Mouse (Mus musculus) embryonic facial prominence, embryonic 11.5 days (tissue): ENCODE measurements around the gene Sh3bgrl3. TPM values are rescaled to one million over a fixed set of nuclear protein-coding genes. Genes with fewer than 3 reads are reported as not detected.
A peak's percentile ranks its signal among the peaks of the same experiment; 100 is the strongest.

ENCODE experiments used
- ATAC-seq: fragments of 200-750 bp; cut with Nextera tagmentation; replicated peaks from 2 replicates; pipeline ENCODE4 v1.8.0; 2017; ENCODE audit warnings: low read depth; ENCODE audit not compliant: insufficient number of reproducible peaks, low FRiP score, low TSS enrichment
- DNase-seq: peaks from one replicate; pipeline ENCODE4 v3.0.0-alpha.2; 2015; ENCODE audit warnings: low spot score
- H3K27ac ChIP-seq: fragments of 300-500 bp; sonication (generic); replicated peaks from 2 replicates; pipeline ENCODE4 v1.5.1; 2014; ENCODE audit warnings: mild to moderate bottlenecking, low read depth, low read length, control low read depth
- H3K27me3 ChIP-seq: fragments of 300-500 bp; sonication (generic); 2 replicates; pipeline ENCODE4 v1.6.1; 2014; ENCODE audit warnings: mild to moderate bottlenecking, low read length, moderate library complexity, mixed read lengths; ENCODE audit not compliant: control insufficient read depth, insufficient read depth
- H3K36me3 ChIP-seq: fragments of 300-500 bp; sonication (generic); replicated peaks from 2 replicates; pipeline ENCODE4 v1.6.1; 2014; ENCODE audit warnings: low read depth, mild to moderate bottlenecking, low read length, moderate library complexity, mixed read lengths; ENCODE audit not compliant: control insufficient read depth, insufficient read depth
- H3K4me1 ChIP-seq: fragments of 300-500 bp; sonication (generic); 2 replicates; pipeline ENCODE4 v1.6.1; 2014; ENCODE audit warnings: low read length, mixed read lengths; ENCODE audit not compliant: control insufficient read depth, insufficient read depth
- H3K4me2 ChIP-seq: fragments of 300-500 bp; sonication (generic); 2 replicates; pipeline ENCODE4 v1.6.1; 2014; ENCODE audit warnings: low read depth, mild to moderate bottlenecking, control low read depth, low read length, moderate library complexity
- H3K4me3 ChIP-seq: fragments of 300-500 bp; sonication (generic); 2 replicates; pipeline ENCODE4 v1.5.1; 2014; ENCODE audit warnings: low read depth, low read length, control low read depth
- H3K9ac ChIP-seq: fragments of 300-500 bp; sonication (generic); replicated peaks from 2 replicates; pipeline ENCODE4 v1.6.1; 2014; ENCODE audit warnings: mild to moderate bottlenecking, control low read depth, low read length
- H3K9me3 ChIP-seq: fragments of 300-500 bp; sonication (generic); replicated peaks from 2 replicates; pipeline ENCODE4 v1.6.1; 2016; ENCODE audit warnings: mild to moderate bottlenecking, low read length, inconsistent platforms, mixed read lengths; ENCODE audit not compliant: control insufficient read depth
- WGBS: fragments of 180-500 bp; shearing (Covaris S2); extraction: QIAGEN DNeasy Blood & Tissue Kit; methylation state at CpG from one replicate; pipeline ENCODE4 v1.1.7; 2014; 5-methylcytosine and 5-hydroxymethylcytosine counted together
- polyA plus RNA-seq: library from polyadenylated mRNA; unstranded; fragments of >200 nt; fragmentation: Nextera tagmentation; extraction: Ambion mirVana; gene quantifications from 2 replicates; pipeline ENCODE4 v1.2.1, GENCODE M21; 2014

Gene Sh3bgrl3
- polyA plus RNA-seq, 1 experiment from 2014 or later, result 316 TPM

DNA sequence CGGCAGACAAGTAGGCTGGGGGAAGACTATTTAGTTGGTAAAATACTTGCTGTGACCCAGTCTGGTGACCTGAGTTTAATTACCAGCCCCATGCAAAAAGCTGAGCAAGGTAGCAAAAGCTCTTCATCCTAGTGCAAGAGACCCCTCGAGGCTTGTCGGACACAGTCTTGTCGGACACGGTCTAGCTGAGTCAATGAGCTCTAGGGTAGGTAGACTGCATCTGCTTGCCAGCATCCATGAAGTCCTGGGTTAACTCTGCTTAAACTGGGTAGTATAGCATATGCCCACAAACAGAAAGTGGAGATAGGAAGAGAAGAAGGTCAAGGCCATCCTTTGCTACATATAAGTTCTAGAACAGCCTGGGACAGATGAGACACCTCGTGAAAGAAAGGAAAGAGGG lies 30.2 kb upstream of the Sh3bgrl3 start:
- Histone ChIP-seq H3K27me3 (no peaks in the 10 kb centered on the region), H3K27ac (no peak overlapping the region), H3K9ac (no peak overlapping the region), H3K36me3 (0 out of 2 replicates have a peak, but pooled peaks cover 3% of the 10 kb centered on the region), H3K4me2 (no peak overlapping the region), H3K4me3 (no peak overlapping the region), H3K9me3 (no peaks in the 10 kb centered on the region), H3K4me1 (no peaks in the 10 kb centered on the region)
- ATAC-seq (no peak), DNase-seq (no peak)
- WGBS, result 71% methylated on average over 6 of the region's 6 CpGs

DNA sequence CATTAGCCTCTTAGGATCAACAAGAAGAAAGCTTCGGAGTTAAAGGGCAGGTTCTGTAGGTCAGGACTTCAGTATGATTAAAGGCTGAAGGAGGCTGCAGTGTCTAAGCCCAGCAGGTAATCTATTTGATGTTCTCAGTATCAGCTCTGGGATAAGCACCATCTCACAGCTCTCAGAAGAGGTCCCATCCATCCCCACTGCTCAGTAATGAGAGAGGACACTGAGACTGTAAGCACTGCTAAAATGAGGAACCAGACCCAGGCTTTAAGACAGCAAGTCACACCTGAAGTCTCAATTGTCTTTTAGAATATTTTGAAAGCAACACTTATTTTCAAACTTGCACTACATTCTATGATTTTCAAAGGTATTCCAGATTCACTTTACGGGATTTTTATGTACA lies 29.0 kb upstream of the Sh3bgrl3 start:
- no peak for DNase-seq
- Histone ChIP-seq H3K9ac (no peak overlapping the region), H3K36me3 (0 out of 2 replicates have a peak, but pooled peaks cover 3% of the 10 kb centered on the region), H3K9me3 (no peaks in the 10 kb centered on the region), H3K4me1 (no peaks in the 10 kb centered on the region), H3K27me3 (no peaks in the 10 kb centered on the region), H3K27ac (no peak overlapping the region), H3K4me3 (no peak overlapping the region), H3K4me2 (no peak overlapping the region)
- no peak for ATAC-seq
- WGBS, result 82% methylated on average over 2 of the region's 2 CpGs

DNA sequence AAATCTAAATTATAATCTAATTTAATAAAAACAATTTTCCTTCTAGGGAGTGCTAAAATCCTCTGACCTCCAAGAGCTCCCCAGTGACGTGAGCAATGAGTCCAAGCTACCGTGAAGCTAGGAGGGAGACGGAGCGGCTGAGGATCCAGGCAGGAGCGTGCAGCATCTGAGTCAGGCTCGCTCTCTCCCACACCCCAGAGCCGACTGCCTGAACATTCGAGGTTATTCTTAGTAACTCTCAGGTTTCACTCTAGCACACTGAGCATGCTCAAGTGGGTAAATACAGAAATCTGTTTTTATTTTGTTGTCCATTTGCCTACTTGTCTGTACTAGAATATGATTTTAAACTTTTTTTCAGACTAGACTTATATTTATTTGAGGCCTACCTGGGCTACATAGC lies 28.2 kb upstream of the Sh3bgrl3 start:
- peaks cover 3% of the 10 kb centered on the region; the same call in 1 of the 2 replicates for H3K36me3 ChIP-seq
- WGBS, result 42% methylated on average over 8 of the region's 8 CpGs
- no peaks in the 10 kb centered on the region for H3K4me1 ChIP-seq
- DNase-seq (peak; percentile 30), ATAC-seq (no peak)
- no peak overlapping the region for H3K9ac ChIP-seq
- H3K4me3 ChIP-seq, result no peak overlapping the region
- no peaks in the 10 kb centered on the region for H3K27me3 ChIP-seq
- H3K27ac ChIP-seq, result no peak overlapping the region
- no peak overlapping the region for H3K4me2 ChIP-seq
- H3K9me3 ChIP-seq, result no peaks in the 10 kb centered on the region

DNA sequence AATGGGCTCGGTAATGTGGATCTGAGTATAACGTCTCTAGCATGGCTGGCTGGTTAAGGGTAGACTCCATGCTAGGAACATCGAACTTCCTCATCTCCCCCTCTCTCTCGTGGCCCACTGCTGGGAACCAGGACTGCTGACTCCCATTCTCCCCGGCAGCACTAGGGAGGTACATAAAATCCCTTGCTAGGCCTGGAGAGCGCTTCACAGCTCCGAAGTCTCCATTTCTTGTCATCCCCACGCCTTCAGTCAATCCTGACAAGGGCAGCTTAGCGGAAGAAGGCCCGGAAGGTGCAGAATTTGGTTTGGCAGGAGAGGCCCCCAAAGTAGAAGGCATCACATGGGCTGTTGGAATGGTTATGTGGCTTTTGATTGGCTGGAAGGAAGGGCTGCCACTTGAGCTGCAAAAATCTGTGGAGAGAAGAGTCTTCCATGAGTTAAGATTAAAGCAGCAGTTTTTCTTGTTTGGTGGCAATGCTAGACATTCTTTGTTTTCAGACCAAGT lies 27.4 kb upstream of the Sh3bgrl3 start:
- Histone ChIP-seq H3K9me3 (no peaks in the 10 kb centered on the region), H3K36me3 (peaks cover 3% of the 10 kb centered on the region), H3K27me3 (no peaks in the 10 kb centered on the region), H3K9ac (no peak overlapping the region), H3K4me3 (no peak overlapping the region), H3K27ac (no peak overlapping the region), H3K4me2 (no peak overlapping the region), H3K4me1 (no peaks in the 10 kb centered on the region)
- ATAC-seq, result no peak
- WGBS, result 91% methylated on average over 10 of the region's 10 CpGs
- DNase-seq, result no peak

DNA sequence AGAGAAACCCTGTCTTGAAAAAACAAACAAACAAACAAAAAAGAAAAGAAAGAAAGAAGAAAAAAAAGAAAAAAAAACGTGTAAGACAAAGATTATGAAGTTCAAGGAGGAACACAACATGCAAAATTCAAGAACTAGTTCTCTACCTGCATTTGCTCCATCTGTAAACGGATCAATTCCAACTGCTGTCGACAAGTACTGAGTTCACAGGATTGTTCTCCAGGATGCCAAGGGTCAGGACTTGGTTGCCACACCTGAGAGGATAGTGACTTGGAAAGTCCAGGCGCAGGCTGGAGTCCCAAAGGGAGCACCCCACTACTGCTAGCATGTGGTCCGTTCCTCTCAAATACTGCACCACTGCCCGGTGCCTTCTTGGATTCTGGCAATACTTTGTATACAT lies 26.9 kb upstream of the Sh3bgrl3 start:
- Histone ChIP-seq H3K4me2 (no peak overlapping the region), H3K36me3 (peaks cover 3% of the 10 kb centered on the region), H3K4me1 (no peaks in the 10 kb centered on the region), H3K9me3 (no peaks in the 10 kb centered on the region), H3K27me3 (no peaks in the 10 kb centered on the region), H3K9ac (no peak overlapping the region), H3K4me3 (no peak overlapping the region), H3K27ac (no peak overlapping the region)
- no peak for ATAC-seq
- no peak for DNase-seq
- WGBS, result 91% methylated on average over 6 of the region's 6 CpGs

DNA sequence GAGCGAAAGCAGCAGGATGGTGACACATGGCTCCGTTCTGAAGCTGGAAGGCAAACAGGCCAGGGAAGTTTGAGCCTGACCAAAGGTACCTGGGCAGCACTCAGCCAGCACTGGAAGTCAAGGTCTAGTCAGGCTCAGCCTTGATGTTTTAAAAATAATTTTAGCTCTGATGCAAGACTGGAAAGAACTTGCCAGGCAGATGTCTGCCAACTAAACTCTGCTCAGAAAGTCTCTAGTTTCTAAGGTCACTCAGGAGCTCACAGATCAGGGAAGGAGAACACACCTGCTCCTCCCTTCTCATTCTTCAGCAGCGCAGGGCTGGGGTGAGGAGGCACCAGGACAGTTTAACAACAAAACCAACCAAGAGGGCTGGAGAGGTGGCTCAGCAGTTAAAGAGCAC lies 25.8 kb upstream of the Sh3bgrl3 start:
- H3K4me2 ChIP-seq, result no peak overlapping the region
- H3K27me3 ChIP-seq, result no peaks in the 10 kb centered on the region
- no peak overlapping the region for H3K9ac ChIP-seq
- ATAC-seq, result no peak
- peaks cover 3% of the 10 kb centered on the region for H3K36me3 ChIP-seq
- DNase-seq, result no peak
- no peak overlapping the region for H3K27ac ChIP-seq
- no peaks in the 10 kb centered on the region for H3K4me1 ChIP-seq
- 94% methylated on average over 3 of the region's 3 CpGs for WGBS
- no peaks in the 10 kb centered on the region for H3K9me3 ChIP-seq
- no peak overlapping the region for H3K4me3 ChIP-seq

DNA sequence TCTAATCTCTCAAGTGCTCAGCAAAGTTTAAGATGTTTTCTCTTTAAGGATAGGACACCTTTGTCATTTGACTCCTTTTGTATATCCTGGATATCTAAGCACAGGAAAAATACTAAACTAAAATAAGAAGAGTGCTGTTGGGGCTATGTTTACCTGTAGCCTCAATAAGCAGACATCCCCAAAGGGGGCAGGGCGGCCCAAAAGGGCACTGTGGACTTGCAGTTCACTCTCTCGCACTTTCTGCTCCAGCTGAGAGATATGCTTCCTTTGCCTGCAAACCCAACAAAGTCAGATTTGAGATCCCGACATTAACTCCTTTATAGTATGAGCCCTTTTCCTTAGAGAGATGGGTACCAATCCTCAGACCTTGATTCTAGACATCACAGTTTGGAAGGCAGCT lies 25.1 kb upstream of the Sh3bgrl3 start:
- no peak overlapping the region for H3K4me3 ChIP-seq
- H3K27me3 ChIP-seq, result no peaks in the 10 kb centered on the region
- no peak for DNase-seq
- H3K27ac ChIP-seq, result no peak overlapping the region
- no peaks in the 10 kb centered on the region for H3K4me1 ChIP-seq
- H3K9ac ChIP-seq, result no peak overlapping the region
- no peak for ATAC-seq
- WGBS, result 92% methylated on average over 3 of the region's 3 CpGs
- H3K36me3 ChIP-seq, result peaks cover 3% of the 10 kb centered on the region
- H3K4me2 ChIP-seq, result no peak overlapping the region
- H3K9me3 ChIP-seq, result no peaks in the 10 kb centered on the region

DNA sequence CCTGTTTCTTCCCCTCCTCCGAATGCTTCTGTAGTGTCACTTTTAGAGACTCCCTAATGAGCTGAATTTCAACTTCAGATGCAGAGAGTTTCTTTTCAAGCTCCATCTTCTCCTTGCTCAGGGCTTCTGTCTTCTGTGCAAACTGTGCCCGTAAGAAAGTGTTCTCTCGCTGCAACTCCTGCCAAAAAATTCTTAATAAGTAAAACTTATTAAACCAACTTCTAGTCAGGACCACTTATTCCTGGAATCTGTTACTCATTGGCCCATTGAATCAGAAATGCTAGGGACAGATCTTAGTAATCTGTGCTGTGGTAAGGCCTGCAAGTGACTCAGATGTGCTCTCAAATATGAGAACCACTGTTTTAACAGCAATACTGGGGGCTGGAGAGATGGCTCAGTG lies 23.5 kb upstream of the Sh3bgrl3 start:
- Histone ChIP-seq H3K4me1 (no peaks in the 10 kb centered on the region), H3K4me2 (no peak overlapping the region), H3K9ac (no peak overlapping the region), H3K27me3 (no peaks in the 10 kb centered on the region), H3K27ac (no peak overlapping the region), H3K36me3 (peaks cover 5% of the 10 kb centered on the region), H3K9me3 (no peaks in the 10 kb centered on the region), H3K4me3 (no peak overlapping the region)
- 87% methylated on average over 3 of the region's 3 CpGs for WGBS
- no peak for DNase-seq
- ATAC-seq, result no peak
